Comparison of ENCODE assay signal across 20 mouse cellular contexts in genomic region chrX:144316004-144316403, GRCm38 (mm10). TPM values are rescaled to one million over a fixed set of nuclear protein-coding genes. Genes with fewer than 3 reads are reported as not detected.
DNase-seq lines count a peak whose midpoint lies in the region; ATAC-seq and TF ChIP-seq lines count a peak whose summit lies in the region.
"Had no signal": no experiment of that assay in that cellular context is flagged by ENCODE, and none has a peak within 500 bp of the region (broad histone marks: within the 10 kb centered on the region; RNA-seq: fewer than 3 reads in every experiment).

No protein-coding gene starts in this region.

- no peaks in the 10 kb centered on the region for H3K9me3 ChIP-seq in intestine, embryonic 15.5 days
- H3K9me3 ChIP-seq: embryonic facial prominence, embryonic 12.5 days; G1E; heart, embryonic 15.5 days; hindbrain, embryonic 13.5 days had no signal

- no peak overlapping the region for H3K27ac ChIP-seq in layer of hippocampus, adult 2 months
- H3K27ac ChIP-seq in intestine, embryonic 15.5 days: no peak overlapping the region
- H3K27ac ChIP-seq: embryonic facial prominence, embryonic 12.5 days; heart, adult 2 months; heart, embryonic 15.5 days; hindbrain, embryonic 13.5 days had no signal

- peak; percentile 8 for DNase-seq in kidney, adult 18-20 months
- no peak for DNase-seq in kidney, postnatal 14 days
- peak; percentile 8 for DNase-seq in brain, embryonic 14.5 days (ENCODE audit: low read depth)
- peak; percentile 6 for DNase-seq in kidney, postnatal 10 days
- no peak for DNase-seq in layer of hippocampus, adult 2 months (ENCODE audit: low spot score in 2 of 2)
- no peak for DNase-seq in thymus, postnatal 36 days
- DNase-seq: adrenal gland, postnatal 10 days; cerebellum, adult 11-12 months; cerebellum, adult 9-10 months; cerebellum, postnatal 25 days; gastrocnemius, postnatal 10 days; heart, adult 2 months; heart, postnatal 14 days had no signal

- no peak overlapping the region for H3K4me3 ChIP-seq in layer of hippocampus, adult 2 months
- no peak overlapping the region for H3K4me3 ChIP-seq in intestine, embryonic 15.5 days (replicated peaks)
- H3K4me3 ChIP-seq: embryonic facial prominence, embryonic 12.5 days; heart, adult 2 months; heart, embryonic 15.5 days; hindbrain, embryonic 13.5 days had no signal

- no peak for TF ChIP-seq CTCF in brain, embryonic 14.5 days (IDR thresholded peaks at IDR 0.05; ENCODE audit: borderline replicate concordance, extremely low read depth, insufficient read depth, insufficient read length)
- no peak for TF ChIP-seq CTCF in layer of hippocampus, adult 2 months (conservative IDR thresholded peaks at IDR 0.05)

- no peak for ATAC-seq in intestine, embryonic 15.5 days
- ATAC-seq: forebrain, embryonic 16.5 days had no signal

- no peaks in the 10 kb centered on the region for H3K36me3 ChIP-seq in intestine, embryonic 15.5 days
- H3K36me3 ChIP-seq: embryonic facial prominence, embryonic 12.5 days; heart, embryonic 15.5 days; hindbrain, embryonic 13.5 days had no signal

- H3K9ac ChIP-seq in intestine, embryonic 15.5 days: no peak overlapping the region
- H3K9ac ChIP-seq: embryonic facial prominence, embryonic 12.5 days; heart, embryonic 15.5 days; hindbrain, embryonic 13.5 days had no signal

- H3K4me2 ChIP-seq in intestine, embryonic 15.5 days (replicated peaks): no peak overlapping the region
- H3K4me2 ChIP-seq: embryonic facial prominence, embryonic 12.5 days; heart, embryonic 11.5 days; heart, embryonic 15.5 days; hindbrain, embryonic 13.5 days had no signal

- WGBS in intestine, embryonic 15.5 days: 55% methylated on average over 5 of the region's 5 CpGs

- H3K4me1 ChIP-seq in intestine, embryonic 15.5 days (replicated peaks): no peaks in the 10 kb centered on the region
- H3K4me1 ChIP-seq: embryonic facial prominence, embryonic 12.5 days; heart, embryonic 15.5 days had no signal

- H3K27me3 ChIP-seq in intestine, embryonic 15.5 days (replicated peaks): no peaks in the 10 kb centered on the region
- H3K27me3 ChIP-seq: embryonic facial prominence, embryonic 12.5 days; heart, embryonic 15.5 days; hindbrain, embryonic 13.5 days had no signal

- no peak for TF ChIP-seq POLR2A in brain, embryonic 14.5 days (IDR thresholded peaks at IDR 0.05; ENCODE audit: borderline replicate concordance, extremely low read depth, insufficient read depth, insufficient read length, poor library complexity, severe bottlenecking)

RNA-seq across cellular contexts. Expression of gene Alg13, which starts 1.6 kb away (rescaled TPM):
- 16.6 and 17.2 TPM in 2 replicates for polyA plus RNA-seq in brain, embryonic 14.5 days (2012; rRNA removed)
- 10 to 100 TPM; 10.0 to 10.5 TPM for total RNA-seq in layer of hippocampus, adult 2 months (2021)
- 14.7 and 15.1 TPM in 2 replicates for polyA plus RNA-seq in intestine, embryonic 15.5 days (2015; fragmentation: Nextera tagmentation; extraction: Ambion mirVana)

Comparison
In these comparisons a context has a peak if more than half of its experiments do, and no peak if none do; other contexts are left out.
1. DNase-seq: peak in kidney, adult 18-20 months (single experiment), brain, embryonic 14.5 days (single experiment) and kidney, postnatal 10 days (single experiment); none in kidney, postnatal 14 days (single experiment), layer of hippocampus, adult 2 months (0 of 2) and thymus, postnatal 36 days (0 of 2).